In the genomic region with DNA sequence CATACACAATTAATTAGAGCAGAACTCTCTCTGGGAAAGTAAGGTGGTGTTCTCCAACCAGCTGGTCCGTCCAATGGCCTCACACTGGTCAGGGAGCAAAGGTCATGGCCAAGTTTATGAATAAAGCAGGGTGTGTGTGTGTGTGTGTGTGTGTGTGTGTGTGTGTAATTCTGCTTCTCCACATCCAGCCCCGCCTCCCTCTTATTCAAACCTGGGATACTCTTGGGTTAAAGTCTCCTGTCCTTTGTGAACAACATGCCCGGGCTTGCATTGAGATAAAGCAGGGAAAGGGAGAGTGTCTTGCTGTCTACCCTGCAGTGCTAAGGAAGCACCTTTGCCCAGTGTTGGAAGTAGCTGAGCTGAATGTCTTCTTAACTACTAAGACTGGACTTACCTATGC, we compare ENCODE assay signal across 22 mouse cellular contexts. TPM values are rescaled to one million over a fixed set of nuclear protein-coding genes. Genes with fewer than 3 reads are reported as not detected.
DNase-seq lines count a peak whose midpoint lies in the region; ATAC-seq and TF ChIP-seq lines count a peak whose summit lies in the region.
"Had no signal": no experiment of that assay in that cellular context is flagged by ENCODE, and none has a peak within 500 bp of the region (broad histone marks: within the 10 kb centered on the region; RNA-seq: fewer than 3 reads in every experiment).

No protein-coding gene starts in this region.

- H3K4me2 ChIP-seq in lung, embryonic 14.5 days = no peak overlapping the region
- H3K4me2 ChIP-seq: embryonic facial prominence, embryonic 12.5 days; forebrain, embryonic 12.5 days; heart, embryonic 15.5 days; hindbrain, embryonic 13.5 days; limb, embryonic 13.5 days; liver, embryonic 13.5 days; lung, embryonic 15.5 days; neural tube, embryonic 12.5 days had no signal

- H3K4me1 ChIP-seq in lung, embryonic 14.5 days (ENCODE audit: insufficient read depth) = no peaks in the 10 kb centered on the region; the same call in 1 of the 2 replicates

- H3K27ac ChIP-seq in lung, embryonic 14.5 days (ENCODE audit: low read depth) = no peak overlapping the region
- H3K27ac ChIP-seq: embryonic facial prominence, embryonic 12.5 days; forebrain, embryonic 12.5 days; gastrocnemius, adult 2 months; heart, embryonic 15.5 days; hindbrain, embryonic 13.5 days; limb, embryonic 13.5 days; liver, embryonic 13.5 days; lung, embryonic 15.5 days; neural tube, embryonic 12.5 days had no signal

- H3K36me3 ChIP-seq in lung, embryonic 14.5 days (ENCODE audit: insufficient read depth) = peaks cover 17% of the 10 kb centered on the region
- H3K36me3 ChIP-seq: liver, embryonic 13.5 days had no signal

- H3K9ac ChIP-seq in lung, embryonic 14.5 days = no peak overlapping the region
- H3K9ac ChIP-seq: embryonic facial prominence, embryonic 12.5 days; forebrain, embryonic 12.5 days; heart, embryonic 15.5 days; hindbrain, embryonic 13.5 days; limb, embryonic 13.5 days; liver, embryonic 13.5 days; lung, embryonic 15.5 days; neural tube, embryonic 12.5 days had no signal

- no peak for TF ChIP-seq CTCF in lung, embryonic 14.5 days (IDR thresholded peaks at IDR 0.05; ENCODE audit: low read depth)

- 43% methylated on average over 3 of the region's 3 CpGs for WGBS in lung, embryonic 14.5 days

- peak; percentile 7 for DNase-seq in lung, embryonic 14.5 days
- no peak for DNase-seq in lung, postnatal 4 days
- peak; percentile 48 for DNase-seq in Muller cell, postnatal 12 days (ENCODE audit: inconsistent ontology term)
- peak; percentile 31 to 58 for DNase-seq in kidney, adult 8-10 months
- no peak for DNase-seq in layer of hippocampus, adult 18-20 months (ENCODE audit: low spot score in 2 of 2)
- no peak for DNase-seq in adrenal gland, postnatal 36 days
- DNase-seq: liver, embryonic 13.5 days had no signal

- no peaks in the 10 kb centered on the region for H3K27me3 ChIP-seq in lung, embryonic 14.5 days (ENCODE audit: insufficient read depth, low read length)
- H3K27me3 ChIP-seq: embryonic facial prominence, embryonic 12.5 days; forebrain, embryonic 12.5 days; heart, embryonic 15.5 days; hindbrain, embryonic 13.5 days; limb, embryonic 13.5 days; lung, embryonic 15.5 days; neural tube, embryonic 12.5 days had no signal

- peaks cover 8% of the 10 kb centered on the region; the same call in 1 of the 2 replicates for H3K9me3 ChIP-seq in lung, embryonic 14.5 days (ENCODE audit: low read depth, low read length)
- H3K9me3 ChIP-seq: heart, embryonic 15.5 days; liver, embryonic 13.5 days; lung, embryonic 15.5 days had no signal

- no peak overlapping the region for H3K4me3 ChIP-seq in lung, embryonic 14.5 days (ENCODE audit: low read depth, low read length)
- H3K4me3 ChIP-seq: embryonic facial prominence, embryonic 12.5 days; erythroblast, embryonic 14.5 days; forebrain, embryonic 12.5 days; gastrocnemius, adult 2 months; heart, embryonic 15.5 days; hindbrain, embryonic 13.5 days; limb, embryonic 13.5 days; liver, embryonic 13.5 days; lung, embryonic 15.5 days; neural tube, embryonic 12.5 days had no signal

- no peak for ATAC-seq in lung, embryonic 14.5 days (ENCODE audit: insufficient read depth)
- ATAC-seq in frontal cortex, adult (ENCODE audit: low TSS enrichment) = no peak

RNA-seq across cellular contexts. Expression of a gene that starts 2.2 kb away (rescaled TPM):
- 265 and 268 TPM in 2 replicates for polyA plus RNA-seq in lung, embryonic 14.5 days (2014; fragmentation: Nextera tagmentation; extraction: Ambion mirVana)
- total RNA-seq in layer of hippocampus, adult 18-20 months (2021) = 100 to 1,000 TPM; 243 to 293 TPM
- 10 to 100 TPM; 16.1 to 23.0 TPM for total RNA-seq in adrenal gland, postnatal 36 days (2021)
- polyA plus RNA-seq: erythroblast, embryonic 14.5 days had no signal

RNA-seq across cellular contexts. Expression of a gene that starts 35.6 kb away (rescaled TPM):
- polyA plus RNA-seq in lung, embryonic 14.5 days (2014; fragmentation: Nextera tagmentation; extraction: Ambion mirVana) = 0.47 and 0.53 TPM in 2 replicates
- not detected for total RNA-seq in layer of hippocampus, adult 18-20 months (2021)
- under 1 TPM in 1 of 2 experiments, not detected in 1; 0.13 TPM for total RNA-seq in adrenal gland, postnatal 36 days (2021)
- total RNA-seq: left cerebral cortex, adult 18-20 months; left cerebral cortex, postnatal 25 days had no signal
- polyA plus RNA-seq: adrenal gland, adult 2 months; erythroblast, embryonic 14.5 days; frontal cortex, adult 2 months; stomach, embryonic 14.5 days had no signal

Comparison
In these comparisons a context has a peak if more than half of its experiments do, and no peak if none do; other contexts are left out.
1. DNase-seq: peak in lung, embryonic 14.5 days (single experiment), Muller cell, postnatal 12 days (single experiment) and kidney, adult 8-10 months (2 of 2); none in lung, postnatal 4 days (0 of 2), layer of hippocampus, adult 18-20 months (0 of 2) and adrenal gland, postnatal 36 days (0 of 2).
2. RNA of a gene that starts 2.2 kb away (total RNA-seq): 243 to 293 TPM in layer of hippocampus, adult 18-20 months; 16.1 to 23.0 TPM in adrenal gland, postnatal 36 days; every median in the first group is over 10 times any median in the second.